Mouse (Mus musculus): Measurements from ENCODE around the gene Sstr3.
A peak's percentile ranks its signal among the peaks of the same experiment; 100 is the strongest.

Gene Sstr3

GRCm38 (mm10) chr15:78563344-78563743, 18.9 kb upstream of the Sstr3 start:
- DNase-seq (ENCODE audit: extremely low read depth, low read depth, low spot score): no peak

- no peak for DNase-seq (ENCODE audit: extremely low read depth, low read depth, low spot score)
Measured at GRCm38 (mm10) chr15:78559141-78559979, 14.9 kb upstream of the Sstr3 start.

DNA sequence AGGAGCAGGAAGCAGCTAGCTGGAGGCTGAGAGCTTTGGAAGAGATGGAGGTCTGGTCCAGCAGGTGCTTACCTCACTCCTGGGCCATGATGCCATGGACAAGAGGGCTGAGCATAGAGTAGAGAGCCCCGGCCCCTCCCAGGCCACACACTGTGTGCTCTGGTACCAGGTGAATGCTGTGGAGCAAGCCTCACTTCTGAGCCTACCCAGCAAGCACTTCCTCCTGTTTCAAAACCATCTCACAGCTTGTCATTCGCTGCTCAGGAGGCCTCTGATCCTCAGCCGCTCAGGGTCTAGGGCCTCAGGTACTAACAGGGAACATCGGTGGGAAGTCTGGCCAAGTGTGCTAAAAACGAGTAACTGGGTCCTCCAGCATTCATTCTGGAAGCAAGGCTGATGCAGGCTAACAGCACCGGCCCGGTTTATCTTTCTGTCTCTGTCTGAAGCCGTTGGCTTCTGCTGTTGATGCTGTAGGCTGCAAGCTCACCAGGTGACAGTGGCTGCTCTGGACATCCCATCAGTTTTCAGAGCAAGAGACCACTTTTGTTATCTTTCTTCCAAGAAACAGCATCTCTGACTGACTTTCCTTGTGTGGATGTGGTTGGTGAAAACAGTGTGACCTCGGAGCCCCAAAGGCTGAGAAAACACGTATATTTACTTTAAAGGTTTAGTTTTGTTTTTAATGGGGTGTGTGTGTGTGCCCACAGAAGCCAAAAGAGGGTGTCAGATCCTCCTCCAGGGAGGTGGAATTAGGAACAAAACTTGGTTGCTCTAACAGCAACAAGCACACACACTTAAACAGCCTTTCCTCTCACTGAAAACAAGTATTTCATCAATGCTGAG, 13.4 kb upstream of the Sstr3 start:
- no peak for DNase-seq (ENCODE audit: extremely low read depth, low read depth, low spot score)

- DNase-seq (ENCODE audit: extremely low read depth, low read depth, low spot score): no peak
Measured at GRCm38 (mm10) chr15:78554545-78555313, 10.2 kb upstream of the Sstr3 start.

- DNase-seq (ENCODE audit: extremely low read depth, low read depth, low spot score): no peak
Measured at GRCm38 (mm10) chr15:78549189-78549734, 4.8 kb upstream of the Sstr3 start.

GRCm38 (mm10) chr15:78548711-78549110, 4.2 kb upstream of the Sstr3 start:
- no peak for DNase-seq (ENCODE audit: extremely low read depth, low read depth, low spot score)

DNA sequence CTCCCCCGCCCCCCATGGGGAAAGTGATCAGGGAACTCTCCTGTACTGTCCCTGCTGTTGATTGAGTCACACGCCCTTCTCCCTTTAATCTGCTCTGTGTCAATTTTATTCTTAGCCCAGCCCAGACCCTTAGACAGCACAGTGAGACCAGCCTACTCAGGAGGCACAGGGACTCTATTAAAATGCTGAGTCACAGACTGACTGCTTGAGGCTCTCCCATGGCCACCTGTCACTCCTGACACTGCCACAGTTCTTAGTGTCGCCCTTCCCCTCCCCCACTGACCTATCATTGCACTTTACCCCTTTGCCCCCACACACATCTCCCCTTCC, 3.8 kb upstream of the Sstr3 start:
- no peak for DNase-seq (ENCODE audit: extremely low read depth, low read depth, low spot score)

- no peak for DNase-seq (ENCODE audit: extremely low read depth, low read depth, low spot score)
Measured at GRCm38 (mm10) chr15:78547415-78548335, 3.2 kb upstream of the Sstr3 start.

DNA sequence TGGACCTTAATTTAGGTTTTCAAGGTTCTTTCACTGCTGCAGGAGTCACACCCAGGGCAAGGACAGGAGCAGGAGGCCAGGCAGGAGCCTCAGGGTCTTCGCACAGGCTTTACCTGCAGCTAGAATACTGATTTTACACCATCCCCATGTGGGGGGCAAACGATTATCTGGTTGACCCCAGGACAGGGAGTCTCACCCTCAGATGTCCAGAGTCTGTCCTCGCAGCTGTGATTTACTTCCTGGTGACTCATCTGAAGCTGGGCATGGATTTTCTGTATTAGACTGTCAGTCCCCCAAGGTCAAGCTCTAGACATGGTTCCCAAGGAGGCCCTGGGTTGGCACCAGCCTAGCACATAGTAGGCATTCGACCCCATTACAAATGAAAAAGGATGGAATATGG, 1.6 kb upstream of the Sstr3 start:
- DNase-seq (ENCODE audit: extremely low read depth, low read depth, low spot score): no peak

DNA sequence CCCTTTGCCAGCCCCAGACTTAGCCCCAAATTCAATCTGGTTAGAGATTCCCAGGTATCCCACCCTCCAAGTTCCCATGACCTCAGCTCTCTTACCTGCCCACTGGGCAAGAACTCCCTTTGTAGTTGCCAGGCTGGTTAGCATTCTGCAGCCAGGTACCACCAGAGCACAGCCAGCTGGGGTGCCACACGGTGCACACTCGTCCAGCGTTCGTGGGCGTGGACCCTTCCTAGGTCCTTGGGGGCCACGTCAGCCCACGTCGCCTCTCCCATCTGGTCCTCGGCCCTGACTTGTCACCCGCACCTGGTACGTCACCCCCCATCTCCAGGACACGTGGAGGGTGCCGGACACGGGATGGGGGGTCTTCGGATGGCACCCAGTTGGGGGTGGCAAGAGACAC, 444 bp downstream of the Sstr3 start:
- DNase-seq (ENCODE audit: extremely low read depth, low read depth, low spot score): no peak

DNA sequence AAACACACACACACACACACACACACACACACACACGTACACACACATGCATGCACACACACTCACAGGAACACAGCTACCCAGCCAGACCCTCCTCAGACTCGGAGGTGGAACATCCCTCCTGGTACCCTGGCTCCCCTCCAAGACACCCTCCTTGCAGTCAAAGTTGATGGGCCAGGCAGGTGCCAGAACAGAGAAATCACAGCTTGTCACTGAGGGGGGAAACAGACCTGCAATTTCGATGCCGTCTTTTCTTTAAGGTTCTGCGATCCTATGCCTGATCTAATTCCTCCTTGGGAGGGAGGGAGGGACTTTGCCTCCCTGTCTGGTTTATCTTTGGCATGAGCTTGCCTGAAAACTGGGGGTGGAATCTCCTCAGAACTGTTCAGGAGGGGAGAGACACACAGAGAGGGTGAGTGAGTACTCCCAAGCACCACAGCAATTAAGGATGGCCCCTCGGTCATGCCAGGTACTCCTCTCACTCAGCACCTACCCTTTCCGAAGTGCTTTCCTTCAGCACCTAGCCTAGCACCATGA, 1.6 kb downstream of the Sstr3 start:
- DNase-seq (ENCODE audit: extremely low read depth, low read depth, low spot score): no peak

DNA sequence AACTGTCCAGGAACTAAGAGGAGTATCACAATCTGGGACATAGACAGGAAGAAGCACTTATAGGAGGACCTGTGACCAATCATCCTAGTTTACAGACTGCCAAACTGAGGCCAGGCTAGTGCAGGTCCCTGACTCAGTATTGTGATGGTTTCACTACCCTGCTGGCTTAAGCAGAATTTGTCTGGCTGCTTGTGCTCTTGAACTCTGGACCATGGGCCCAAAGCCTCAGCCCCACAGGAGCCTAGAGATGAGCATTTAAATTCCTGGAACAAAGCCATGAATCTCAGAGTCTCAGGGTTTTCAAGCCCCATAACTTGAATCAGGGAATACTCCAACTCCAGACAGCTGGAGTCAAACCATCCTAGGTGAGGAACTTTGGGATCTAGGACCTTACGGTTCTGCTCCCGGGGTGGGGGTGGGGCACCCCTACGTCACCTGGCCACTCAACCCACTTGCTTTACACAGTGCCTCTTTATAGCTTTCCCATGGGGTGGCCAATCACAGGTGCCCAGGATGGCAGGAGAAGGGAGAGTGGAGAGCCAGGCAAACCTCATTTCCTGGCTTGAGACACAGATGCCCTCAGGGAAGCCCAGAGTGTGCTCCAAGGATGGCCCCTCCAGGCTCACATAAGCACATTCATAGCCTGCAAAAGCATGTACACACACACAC, 2.3 kb downstream of the Sstr3 start:
- DNase-seq (ENCODE audit: extremely low read depth, low read depth, low spot score): no peak

DNA sequence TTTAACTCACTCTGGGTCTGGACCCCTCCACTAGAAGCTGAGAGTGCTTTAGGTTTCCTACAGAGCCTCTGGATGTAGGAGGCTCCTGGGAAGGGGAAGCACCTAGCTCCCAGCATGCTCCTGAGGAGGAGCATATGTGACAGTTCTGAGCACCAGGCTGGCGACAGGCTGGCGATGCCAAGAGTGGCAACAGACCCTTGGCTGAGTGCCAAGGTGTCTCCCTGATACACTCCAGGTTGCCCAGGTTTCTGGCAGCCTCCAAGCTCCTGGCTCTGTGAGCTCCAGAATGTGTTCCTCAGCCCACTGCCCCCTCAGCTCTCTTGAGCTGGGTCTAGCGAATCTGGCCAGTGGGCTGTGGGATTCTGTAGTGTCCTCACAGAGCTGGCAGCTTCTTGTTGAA, 2.9 kb downstream of the Sstr3 start:
- DNase-seq (ENCODE audit: extremely low read depth, low read depth, low spot score): no peak

DNA sequence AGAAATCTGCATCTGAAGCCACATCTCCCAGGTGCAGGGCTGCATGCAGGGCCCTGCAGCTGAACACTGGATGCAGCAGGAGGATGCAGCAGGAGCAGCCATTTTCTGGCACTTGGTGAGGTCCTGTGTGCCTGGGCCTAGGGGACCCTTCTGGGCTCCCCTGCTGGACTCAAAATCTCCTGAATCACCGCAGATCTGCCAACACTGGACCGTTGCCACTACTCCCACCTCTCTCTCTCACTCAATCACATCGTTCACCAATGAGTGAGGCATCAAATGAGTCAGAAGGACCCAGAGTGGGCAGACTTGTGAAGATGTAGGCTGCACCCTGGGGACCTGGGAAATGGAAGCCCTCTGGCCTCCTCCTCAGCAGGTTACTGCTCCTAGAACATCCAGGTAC, 3.4 kb downstream of the Sstr3 start:
- no peak for DNase-seq (ENCODE audit: extremely low read depth, low read depth, low spot score)

DNA sequence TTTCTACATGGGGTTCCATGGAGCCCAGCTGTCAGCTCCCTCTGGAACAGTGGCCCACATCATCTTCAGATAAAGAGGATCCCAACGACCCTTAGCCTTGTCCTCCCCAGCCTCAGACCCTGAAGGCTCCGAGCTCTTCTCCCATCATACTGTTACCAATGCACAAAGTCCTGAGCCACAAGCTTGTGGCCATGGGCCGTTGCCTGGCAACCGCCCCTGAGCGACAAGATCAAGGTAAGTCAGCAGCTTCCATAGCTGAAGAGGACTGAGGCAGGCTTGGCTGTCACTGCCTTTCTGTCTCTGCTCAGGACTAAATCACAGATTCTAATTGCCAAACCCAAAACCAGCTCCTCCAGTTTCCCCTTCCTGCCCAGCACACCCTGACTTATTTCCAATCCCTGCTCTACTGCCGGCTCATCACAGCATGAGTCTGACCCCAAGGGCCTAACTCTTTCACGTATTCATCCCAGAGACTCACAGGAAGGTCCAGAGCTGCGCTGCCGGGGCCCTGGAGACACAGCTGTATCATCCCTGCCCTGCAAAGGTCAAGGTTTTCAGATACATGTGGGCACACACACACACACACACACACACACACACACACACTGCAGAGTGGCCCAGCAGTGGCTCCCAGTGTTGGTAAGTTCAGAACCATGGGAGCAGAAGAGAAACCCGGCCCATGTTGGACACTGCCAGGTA, 8.6 kb downstream of the Sstr3 start:
- DNase-seq (ENCODE audit: extremely low read depth, low read depth, low spot score): no peak

DNA sequence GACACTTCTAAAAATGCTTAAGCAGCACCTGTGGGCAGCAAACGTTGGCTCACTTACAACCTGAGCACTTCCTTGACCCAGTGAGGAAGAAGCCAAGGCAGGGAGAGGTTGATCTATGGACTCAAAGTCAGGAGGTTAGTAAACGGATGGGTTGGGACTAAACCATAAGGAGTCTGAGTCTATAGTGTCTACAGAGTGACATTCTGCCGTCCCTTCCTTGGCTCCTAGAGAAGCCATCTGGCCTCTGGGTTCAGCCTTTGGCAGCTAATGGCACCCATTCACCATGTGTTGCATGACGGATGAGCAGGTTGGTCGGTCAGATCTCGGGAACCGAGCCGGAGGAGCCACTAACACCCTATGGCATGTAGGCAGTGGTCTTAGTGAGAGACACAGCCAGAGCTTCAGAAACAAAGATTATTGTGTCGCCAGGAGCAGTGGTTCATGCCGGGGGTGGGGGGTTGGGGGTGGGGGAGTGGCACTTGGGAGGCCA, 11.1 kb downstream of the Sstr3 start:
- no peak for DNase-seq (ENCODE audit: extremely low read depth, low read depth, low spot score)

DNA sequence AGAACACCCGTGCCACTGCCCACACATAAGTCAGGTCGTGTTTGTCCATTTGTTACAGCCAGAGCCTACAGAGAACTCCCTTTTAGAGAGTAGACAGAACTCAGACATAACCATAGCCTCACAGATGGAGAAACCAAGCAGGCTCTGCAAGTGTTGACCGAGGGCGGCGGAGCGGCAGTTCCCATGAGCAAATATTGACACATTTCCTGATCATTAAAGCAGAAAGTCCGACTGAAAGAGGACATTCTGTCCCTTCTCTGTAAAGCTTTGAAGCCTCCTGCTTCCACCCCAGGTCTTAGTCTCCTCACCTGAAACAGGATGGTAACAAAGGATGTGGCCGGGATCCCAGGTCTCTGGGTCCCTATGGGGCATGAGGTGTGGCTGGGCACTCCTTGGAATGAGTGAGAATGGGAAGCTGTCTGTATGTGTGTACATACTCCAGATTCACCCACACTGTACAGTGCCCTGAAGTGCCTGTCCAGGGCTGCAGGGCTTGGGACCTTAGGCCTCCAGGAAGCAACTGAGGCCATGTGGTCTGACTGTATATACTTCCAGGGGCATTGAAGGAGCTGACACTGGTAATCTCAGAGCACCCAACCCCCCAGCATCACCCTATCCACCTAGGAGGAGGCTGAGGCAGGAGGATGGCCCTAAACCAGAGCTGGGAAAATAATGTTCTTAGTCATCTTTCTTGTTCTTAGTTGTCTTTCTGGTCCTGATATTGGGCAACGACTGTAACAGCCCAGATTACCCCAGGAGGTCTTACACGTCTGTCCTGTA, 11.7 kb downstream of the Sstr3 start:
- no peak for DNase-seq (ENCODE audit: extremely low read depth, low read depth, low spot score)

DNA sequence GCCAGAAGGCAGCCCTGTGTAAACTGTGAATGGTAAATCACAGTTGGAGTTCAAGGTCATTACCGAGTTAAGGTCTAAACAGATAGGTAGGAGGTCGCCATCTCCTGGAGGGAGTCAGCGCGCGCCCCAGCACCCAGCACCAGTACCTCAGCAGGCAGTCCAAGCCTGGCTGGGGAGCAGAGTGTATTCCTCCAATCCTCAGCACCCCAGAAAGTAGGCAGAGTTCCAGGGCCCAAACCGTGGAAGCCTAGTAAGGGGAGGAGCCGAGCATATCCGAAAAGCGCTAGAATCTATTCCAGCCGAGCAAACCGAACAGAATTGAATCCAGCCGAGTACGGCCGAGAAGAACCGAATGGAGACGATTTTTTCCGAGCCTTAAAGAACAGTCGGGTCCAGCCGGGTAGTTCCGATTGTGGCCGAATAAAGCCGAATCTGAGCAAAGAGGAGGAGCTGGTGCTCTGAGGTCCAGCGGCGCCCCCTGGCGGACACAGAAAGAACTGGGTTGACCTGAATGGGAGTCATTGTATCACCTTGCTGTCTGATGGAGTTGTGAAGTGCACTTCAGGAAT, 12.5 kb downstream of the Sstr3 start:
- peak; percentile 65 for DNase-seq (ENCODE audit: extremely low read depth, low read depth, low spot score)
